Mouse (Mus musculus) myocyte (in vitro differentiated cells): Measurements from ENCODE around the gene Raf1. TPM values are rescaled to one million over a fixed set of nuclear protein-coding genes. Genes with fewer than 3 reads are reported as not detected.

ENCODE experiments used
- H3K27me3 ChIP-seq: one replicate; pipeline ENCODE4 v1.6.1; 2011; ENCODE audit not compliant: control insufficient read depth, insufficient read depth, insufficient read length
- H3K36me3 ChIP-seq: one replicate; pipeline ENCODE4 v1.6.1; 2011; ENCODE audit not compliant: control insufficient read depth, insufficient read depth
- H3K4me2 ChIP-seq: one replicate; pipeline ENCODE4 v1.6.1; 2011; ENCODE audit warnings: low read depth, control low read depth
- H3K4me3 ChIP-seq: one replicate; pipeline ENCODE4 v1.5.1; 2011; ENCODE audit warnings: mild to moderate bottlenecking, control low read depth, moderate library complexity
- H3K79me2 ChIP-seq: one replicate; pipeline ENCODE4 v1.6.1; 2011; ENCODE audit not compliant: control insufficient read depth, insufficient read depth
- H3ac ChIP-seq: one replicate; pipeline ENCODE4 v1.6.1; 2011; ENCODE audit not compliant: control insufficient read depth, insufficient read length
- CEBPB ChIP-seq: IDR thresholded peaks from 2 replicates; pipeline ENCODE4 v1.6.1; 2011; ENCODE audit warnings: mild to moderate bottlenecking, moderate library complexity; ENCODE audit not compliant: poor library complexity, insufficient read depth, severe bottlenecking
- E2F4 ChIP-seq: IDR thresholded peaks from one replicate; pipeline ENCODE4 v1.6.1; 2011; ENCODE audit warnings: mild to moderate bottlenecking, control low read depth, moderate library complexity; ENCODE audit not compliant: insufficient read depth
- MAX ChIP-seq: IDR thresholded peaks from one replicate; pipeline ENCODE4 v1.6.1; 2011; ENCODE audit warnings: low read depth, mild to moderate bottlenecking, control low read depth
- MYOD1 ChIP-seq, 3 experiments: IDR thresholded peaks; one replicate each; pipeline ENCODE4 v1.6.1; 2011; ENCODE audit warnings: control low read depth in 2 of 3, low read depth in 2 of 3, mild to moderate bottlenecking in 2 of 3, moderate library complexity in 1 of 3; ENCODE audit not compliant: insufficient read length in 2 of 3, control insufficient read depth in 1 of 3
- MYOG ChIP-seq, 3 experiments: IDR thresholded peaks; one replicate each; pipeline ENCODE4 v1.6.1; 2011; ENCODE audit warnings: control low read depth in 2 of 3, low read depth in 2 of 3, mild to moderate bottlenecking in 2 of 3; ENCODE audit not compliant: insufficient read length in 2 of 3, control insufficient read depth in 1 of 3, insufficient read depth in 1 of 3
- POLR2A ChIP-seq: IDR thresholded peaks from one replicate; pipeline ENCODE4 v1.6.1; 2011; ENCODE audit warnings: low read depth, mild to moderate bottlenecking, control low read depth, moderate library complexity; ENCODE audit not compliant: insufficient read length
- POLR2AphosphoS2 ChIP-seq: IDR thresholded peaks from one replicate; pipeline ENCODE4 v1.6.1; 2011; ENCODE audit warnings: low read depth, control low read depth; ENCODE audit not compliant: insufficient read length
- REST ChIP-seq: IDR thresholded peaks from one replicate; pipeline ENCODE4 v1.6.1; 2011; ENCODE audit warnings: mild to moderate bottlenecking, control low read depth, moderate library complexity; ENCODE audit not compliant: insufficient read depth, insufficient read length
- SRF ChIP-seq: IDR thresholded peaks from one replicate; pipeline ENCODE4 v1.6.1; 2011; ENCODE audit warnings: low read depth; ENCODE audit not compliant: control insufficient read depth, insufficient read length
- TCF12 ChIP-seq: IDR thresholded peaks from one replicate; pipeline ENCODE4 v1.6.1; 2011; ENCODE audit warnings: mild to moderate bottlenecking, control low read depth; ENCODE audit not compliant: poor library complexity, insufficient read depth, severe bottlenecking
- TCF3 ChIP-seq: IDR thresholded peaks from one replicate; pipeline ENCODE4 v1.6.1; 2011; ENCODE audit warnings: low read depth, control low read depth; ENCODE audit not compliant: insufficient read length
- USF1 ChIP-seq: IDR thresholded peaks from one replicate; pipeline ENCODE4 v1.6.1; 2011; ENCODE audit warnings: low read depth, mild to moderate bottlenecking, control low read depth, moderate library complexity
- polyA plus RNA-seq: library from polyadenylated mRNA; unstranded; fragments of >200 nt; fragmentation: generic; extraction: Trizol; gene quantifications from one replicate; pipeline ENCODE4 v1.2.1, GENCODE M21; 2012; ENCODE audit warnings: missing spikeins

The Raf1 gene
- polyA plus RNA-seq, 1 experiment = 81.2 TPM

GRCm38 (mm10) chr6:115711261-115711660, 34.8 kb upstream of the Raf1 start:
- no peaks in the 10 kb centered on the region for H3K27me3 ChIP-seq
- no peaks in the 10 kb centered on the region for H3K36me3 ChIP-seq
- no peaks in the 10 kb centered on the region for H3K79me2 ChIP-seq
- H3K4me2 ChIP-seq = no peak overlapping the region
- H3ac ChIP-seq = no peak overlapping the region
- TF ChIP-seq MYOD1 (IDR thresholded peaks at IDR 0.05; ENCODE audit: control insufficient read depth in 1 of 3, insufficient read length in 2 of 3, low read depth in 2 of 3) = no peak
- TF ChIP-seq POLR2A = no peak
- TF ChIP-seq MAX = no peak
- no peak for TF ChIP-seq TCF3
- TF ChIP-seq REST = no peak
- TF ChIP-seq POLR2AphosphoS2 = no peak
- no peak for TF ChIP-seq USF1
- TF ChIP-seq SRF = no peak
- TF ChIP-seq E2F4 = no peak
- no peak overlapping the region for H3K4me3 ChIP-seq

- Histone ChIP-seq H3K36me3 (no peaks in the 10 kb centered on the region), H3ac (no peak overlapping the region), H3K27me3 (no peaks in the 10 kb centered on the region), H3K79me2 (no peaks in the 10 kb centered on the region), H3K4me3 (no peak overlapping the region), H3K4me2 (no peak overlapping the region)
- TF ChIP-seq REST (no peak), USF1 (no peak), TCF12 (no peak), MYOG (IDR thresholded peaks at IDR 0.05; ENCODE audit: control insufficient read depth in 1 of 3, insufficient read depth in 1 of 3, insufficient read length in 2 of 3, low read depth in 2 of 3) (no peak), MYOD1 (IDR thresholded peaks at IDR 0.05; ENCODE audit: control insufficient read depth in 1 of 3, insufficient read length in 2 of 3, low read depth in 2 of 3) (no peak), SRF (no peak), POLR2A (no peak), MAX (no peak), E2F4 (no peak), POLR2AphosphoS2 (no peak), CEBPB (no peak), TCF3 (no peak)
Observed at GRCm38 (mm10) chr6:115702901-115703300, 26.5 kb upstream of the Raf1 start.

- no peaks in the 10 kb centered on the region for H3K79me2 ChIP-seq
- no peaks in the 10 kb centered on the region for H3K36me3 ChIP-seq
- TF ChIP-seq TCF12 (no peak), SRF (no peak), REST (no peak), CEBPB (no peak), POLR2AphosphoS2 (no peak), POLR2A (no peak)
- no peaks in the 10 kb centered on the region for H3K27me3 ChIP-seq
- no peak overlapping the region for H3ac ChIP-seq
- no peak overlapping the region for H3K4me3 ChIP-seq
- no peak overlapping the region for H3K4me2 ChIP-seq
Observed at GRCm38 (mm10) chr6:115701302-115701701, 24.9 kb upstream of the Raf1 start.

GRCm38 (mm10) chr6:115700778-115701177, 24.3 kb upstream of the Raf1 start:
- Histone ChIP-seq H3K4me2 (no peak overlapping the region), H3K27me3 (no peaks in the 10 kb centered on the region), H3K36me3 (no peaks in the 10 kb centered on the region), H3ac (no peak overlapping the region), H3K4me3 (no peak overlapping the region), H3K79me2 (no peaks in the 10 kb centered on the region)
- TF ChIP-seq SRF (no peak), TCF3 (no peak), CEBPB (no peak), TCF12 (no peak)

- Histone ChIP-seq H3ac (no peak overlapping the region), H3K4me3 (no peak overlapping the region), H3K79me2 (no peaks in the 10 kb centered on the region), H3K36me3 (no peaks in the 10 kb centered on the region), H3K4me2 (no peak overlapping the region), H3K27me3 (no peaks in the 10 kb centered on the region)
- TF ChIP-seq SRF = no peak
- no peak for TF ChIP-seq CEBPB
- TF ChIP-seq MYOG (IDR thresholded peaks at IDR 0.05; ENCODE audit: control insufficient read depth in 1 of 3, insufficient read depth in 1 of 3, insufficient read length in 2 of 3, low read depth in 2 of 3) = no peak
- no peak for TF ChIP-seq TCF3
- no peak for TF ChIP-seq POLR2AphosphoS2
Observed at GRCm38 (mm10) chr6:115698699-115699098, 22.3 kb upstream of the Raf1 start.
